Mouse (Mus musculus) small intestine, adult 2 months (tissue): ENCODE results near the gene Adcy1.

Experiments
- CTCF ChIP-seq: fragments of 200-500 bp; IDR thresholded peaks from 2 replicates; pipeline ENCODE4 v1.5.1; 2012; ENCODE audit warnings: low read depth, mild to moderate bottlenecking, control low read depth, inconsistent platforms, low read length, moderate library complexity, mixed read lengths; ENCODE audit not compliant: insufficient replicate concordance, insufficient read length; ENCODE audit errors: extremely low read depth
- POLR2A ChIP-seq: fragments of 200-500 bp; IDR thresholded peaks from 2 replicates; pipeline ENCODE4 v1.6.1; 2012; ENCODE audit warnings: low read depth, mild to moderate bottlenecking, control low read depth, inconsistent platforms, low read length, moderate library complexity

DNA sequence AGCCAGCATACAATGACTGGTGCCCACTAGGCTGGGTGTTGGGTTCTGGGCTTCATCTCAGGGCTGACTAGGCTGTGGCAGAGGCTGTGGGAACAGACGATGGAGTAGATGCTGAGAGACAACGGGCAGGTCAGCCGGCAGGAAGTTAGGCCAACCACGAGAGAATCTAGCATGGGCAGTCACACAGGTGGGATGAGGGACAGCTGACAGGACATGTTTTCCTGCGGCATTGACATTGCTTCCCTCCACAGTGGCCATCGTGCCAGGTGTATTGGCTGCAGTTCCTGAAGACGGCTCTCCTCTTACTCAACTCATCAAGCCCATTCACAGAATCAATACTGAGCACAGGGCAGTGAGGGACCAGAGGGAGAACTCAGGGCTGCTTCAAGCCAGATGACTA, 84.7 kb downstream of the Adcy1 start:
- TF ChIP-seq POLR2A (no peak), CTCF (no peak)
